Mouse (Mus musculus): ENCODE measurements at regions not wholly inside any gene's neighbourhood (a gene's known extent, or its start where the extent isn't known, plus 50 kb on each side); places are given as distances from the start of the nearest gene placed in this dataset.

DNA sequence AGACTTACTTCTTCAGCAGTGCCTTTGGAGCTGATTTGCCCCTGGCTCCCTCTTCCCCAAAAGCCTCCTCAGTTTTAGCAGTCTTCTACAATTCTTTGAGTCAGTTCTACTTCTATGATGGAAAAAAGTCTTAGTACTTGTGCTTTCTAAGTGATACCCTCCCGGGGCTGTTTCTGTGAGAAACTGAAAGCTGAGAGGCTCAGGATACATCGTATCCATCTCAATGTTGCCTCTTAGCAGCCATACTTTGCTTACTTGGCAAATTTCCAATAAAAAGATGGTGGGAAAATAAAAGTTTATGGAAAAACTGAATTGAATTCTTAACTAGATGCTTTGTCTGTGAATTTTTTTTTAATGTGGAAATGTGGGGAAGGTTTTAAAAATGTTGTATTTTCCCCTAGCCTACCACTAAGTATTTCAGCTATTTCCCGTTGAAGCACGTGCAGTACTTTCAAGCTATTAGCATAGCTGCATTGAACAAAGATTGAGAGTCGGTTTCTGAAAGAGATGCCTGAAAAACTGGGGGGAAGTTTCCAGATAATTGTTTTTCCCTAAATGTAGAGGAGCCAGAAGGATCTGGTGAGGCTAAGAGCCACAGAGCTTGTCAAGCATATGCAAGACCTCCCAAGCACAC, 87.6 kb downstream of the Thbs2 start:
- TF ChIP-seq CTCF (IDR thresholded peaks at IDR 0.05; ENCODE audit: insufficient read depth, low read length) (no peak), POLR2A (IDR thresholded peaks at IDR 0.05; ENCODE audit: borderline replicate concordance, extremely low read depth, low read depth, low read length) (no peak)

Measured in lung, adult 2 months (tissue).